Mouse (Mus musculus) T-helper 2 cell (primary cell): Measurements from ENCODE around the gene Rpgrip1l.

Experiments
- in situ Hi-C: fragments of 300-600 bp; cut with MboI, MseI; formaldehyde crosslinking; loops from one replicate; pipeline ENCODE4 v1.15.1; 2025; ENCODE audit warnings: high pct_unique_total_duplicates

Gene Rpgrip1l

GRCm38 (mm10) chr8:91207676-91208075 lies 105.4 kb downstream of the Rpgrip1l start:
- in situ Hi-C loops, result no loop called here

- in situ Hi-C loops, result no loop called here
These were observed 107.2 kb downstream of the Rpgrip1l start for GRCm38 (mm10) chr8:91205897-91206296.

- in situ Hi-C loops, result no loop called here
These were observed 111.9 kb downstream of the Rpgrip1l start for GRCm38 (mm10) chr8:91201184-91201583.

GRCm38 (mm10) chr8:91199876-91200275 lies 113.2 kb downstream of the Rpgrip1l start, which contains the start of gene Aktip:
Aktip (minus strand) TSS chr8:91199976.
- in situ Hi-C loops, result loop anchor here (10.0 to 25.0 kb wide), 2 partner anchors 815 to 1162 kb away; partner anchors contain the start of gene Irx5

GRCm38 (mm10) chr8:91198036-91198435 lies 115.0 kb downstream of the Rpgrip1l start:
- in situ Hi-C loops, result loop anchor here (10.0 to 25.0 kb wide), 2 partner anchors 817 to 1164 kb away; partner anchors contain the start of gene Irx5

GRCm38 (mm10) chr8:91197233-91197632 lies 115.8 kb downstream of the Rpgrip1l start:
- in situ Hi-C loops, result loop anchor here (10.0 to 25.0 kb wide), 2 partner anchors 818 to 1165 kb away; partner anchors contain the start of gene Irx5

- in situ Hi-C loops, result loop anchor here (10.0 to 25.0 kb wide), 2 partner anchors 818 to 1166 kb away; partner anchors contain the start of gene Irx5
These were observed 116.4 kb downstream of the Rpgrip1l start for GRCm38 (mm10) chr8:91196661-91197060.

- in situ Hi-C loops, result loop anchor here (10.0 to 25.0 kb wide), 2 partner anchors 821 to 1168 kb away; partner anchors contain the start of gene Irx5
These were observed 119.0 kb downstream of the Rpgrip1l start for GRCm38 (mm10) chr8:91194081-91194480.

- in situ Hi-C loops, result loop anchor here (10.0 to 25.0 kb wide), 2 partner anchors 822 to 1169 kb away; partner anchors contain the start of gene Irx5
These were observed 120.1 kb downstream of the Rpgrip1l start for GRCm38 (mm10) chr8:91192941-91193340.

GRCm38 (mm10) chr8:91190816-91191340 lies 122.2 kb downstream of the Rpgrip1l start:
- in situ Hi-C loops, result loop anchor here (10.0 to 25.0 kb wide), 2 partner anchors 824 to 1171 kb away; partner anchors contain the start of gene Irx5

GRCm38 (mm10) chr8:91188152-91188551 lies 124.9 kb downstream of the Rpgrip1l start:
- in situ Hi-C loops, result loop anchor here (25.0 kb wide), 1 partner anchor 1174 kb away; the partner anchor contains the start of gene Irx5

- in situ Hi-C loops, result loop anchor here (25.0 kb wide), 1 partner anchor 1176 kb away; the partner anchor contains the start of gene Irx5
These were observed 126.7 kb downstream of the Rpgrip1l start for GRCm38 (mm10) chr8:91186372-91186771.

- in situ Hi-C loops, result loop anchor here (25.0 kb wide), 1 partner anchor 1185 kb away; the partner anchor contains the start of gene Irx5
These were observed 135.4 kb downstream of the Rpgrip1l start for GRCm38 (mm10) chr8:91177708-91178107.

GRCm38 (mm10) chr8:91176176-91176575 lies 136.9 kb downstream of the Rpgrip1l start:
- in situ Hi-C loops, result loop anchor here (25.0 kb wide), 1 partner anchor 1186 kb away; the partner anchor contains the start of gene Irx5

- in situ Hi-C loops, result no loop called here
These were observed 141.5 kb downstream of the Rpgrip1l start for GRCm38 (mm10) chr8:91171605-91172004.

- in situ Hi-C loops, result no loop called here
These were observed 142.1 kb downstream of the Rpgrip1l start for GRCm38 (mm10) chr8:91170914-91171313.

- in situ Hi-C loops, result no loop called here
These were observed 142.9 kb downstream of the Rpgrip1l start for GRCm38 (mm10) chr8:91170152-91170551.
